Mouse (Mus musculus) forebrain, embryonic 14.5 days (tissue): ENCODE measurements around the gene C9orf72. TPM values are rescaled to one million over a fixed set of nuclear protein-coding genes. Genes with fewer than 3 reads are reported as not detected.

Source experiments
- ATAC-seq: fragments of 200-750 bp; cut with Nextera tagmentation; 2 replicates; pipeline ENCODE4 v1.8.0; 2017; ENCODE audit warnings: mild to moderate bottlenecking, moderate library complexity
- DNase-seq: peaks from one replicate; pipeline ENCODE4 v3.0.0-alpha.2; 2015; ENCODE audit warnings: low spot score
- H3K27ac ChIP-seq: fragments of 300-500 bp; sonication (generic); 2 replicates; pipeline ENCODE4 v1.5.1; 2014; ENCODE audit warnings: low read depth, mild to moderate bottlenecking, control low read depth, low read length, moderate library complexity
- H3K27me3 ChIP-seq: fragments of 300-500 bp; sonication (generic); replicated peaks from 2 replicates; pipeline ENCODE4 v1.6.1; 2014; ENCODE audit warnings: low read length, control low read depth, mixed read lengths; ENCODE audit not compliant: control insufficient read depth, insufficient read depth
- H3K36me3 ChIP-seq: fragments of 300-500 bp; sonication (generic); 2 replicates; pipeline ENCODE4 v1.6.1; 2014; ENCODE audit warnings: low read length, control low read depth; ENCODE audit not compliant: control insufficient read depth, insufficient read depth
- H3K4me1 ChIP-seq: fragments of 300-500 bp; sonication (generic); 2 replicates; pipeline ENCODE4 v1.6.1; 2014; ENCODE audit warnings: antibody characterized with exemption, low read length, control low read depth; ENCODE audit not compliant: control insufficient read depth, insufficient read depth
- H3K4me2 ChIP-seq: fragments of 300-500 bp; sonication (generic); 2 replicates; pipeline ENCODE4 v1.6.1; 2014; ENCODE audit warnings: mild to moderate bottlenecking, control low read depth, low read length
- H3K4me3 ChIP-seq: fragments of 300-500 bp; sonication (generic); 2 replicates; pipeline ENCODE4 v1.5.1; 2014; ENCODE audit warnings: low read depth, low read length, control low read depth
- H3K9ac ChIP-seq: fragments of 300-500 bp; sonication (generic); 2 replicates; pipeline ENCODE4 v1.6.1; 2014; ENCODE audit warnings: mild to moderate bottlenecking, low read length, control low read depth, moderate library complexity
- H3K9me3 ChIP-seq: fragments of 300-500 bp; sonication (generic); replicated peaks from 2 replicates; pipeline ENCODE4 v1.6.1; 2016; ENCODE audit warnings: low read length, control low read depth, mixed read lengths; ENCODE audit not compliant: control insufficient read depth
- WGBS: fragments of 180-500 bp; shearing (Covaris S2); extraction: QIAGEN DNeasy Blood & Tissue Kit; methylation state at CpG from one replicate; pipeline ENCODE4 v1.1.7; 2014; 5-methylcytosine and 5-hydroxymethylcytosine counted together
- polyA plus RNA-seq: library from polyadenylated mRNA; unstranded; fragments of >200 nt; fragmentation: Nextera tagmentation; extraction: Ambion mirVana; gene quantifications from 2 replicates; pipeline ENCODE4 v1.2.1, GENCODE M21; 2014

Gene C9orf72
- polyA plus RNA-seq, 1 experiment from 2014 or later, result 51.4 TPM

DNA sequence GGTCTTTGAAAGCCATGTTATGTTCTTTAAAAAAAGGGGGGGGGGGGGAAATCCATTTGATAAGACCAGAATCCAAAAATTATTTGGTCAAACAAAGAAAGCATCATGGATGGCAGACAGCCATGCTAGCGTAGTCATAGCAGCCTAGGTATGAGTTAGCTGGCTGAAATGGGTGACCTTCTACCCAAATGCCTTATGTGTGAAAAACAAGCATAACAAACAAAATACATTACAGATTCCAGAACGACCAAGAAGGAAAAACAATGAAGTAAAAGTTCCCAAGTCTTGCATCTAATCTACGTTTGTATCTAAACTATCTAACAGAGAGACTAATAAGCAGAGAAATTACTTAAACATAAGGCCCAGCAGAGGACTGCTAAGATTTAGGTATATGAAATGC, 75.3 kb downstream of the C9orf72 start:
- Histone ChIP-seq H3K4me1 (no peaks in the 10 kb centered on the region), H3K4me3 (no peak overlapping the region), H3K4me2 (no peak overlapping the region), H3K27me3 (no peaks in the 10 kb centered on the region), H3K9ac (no peak overlapping the region), H3K9me3 (no peaks in the 10 kb centered on the region), H3K27ac (no peak overlapping the region), H3K36me3 (no peaks in the 10 kb centered on the region)
- WGBS, result 89% methylated on average over 3 of the region's 3 CpGs
- no peak for ATAC-seq
- no peak for DNase-seq

DNA sequence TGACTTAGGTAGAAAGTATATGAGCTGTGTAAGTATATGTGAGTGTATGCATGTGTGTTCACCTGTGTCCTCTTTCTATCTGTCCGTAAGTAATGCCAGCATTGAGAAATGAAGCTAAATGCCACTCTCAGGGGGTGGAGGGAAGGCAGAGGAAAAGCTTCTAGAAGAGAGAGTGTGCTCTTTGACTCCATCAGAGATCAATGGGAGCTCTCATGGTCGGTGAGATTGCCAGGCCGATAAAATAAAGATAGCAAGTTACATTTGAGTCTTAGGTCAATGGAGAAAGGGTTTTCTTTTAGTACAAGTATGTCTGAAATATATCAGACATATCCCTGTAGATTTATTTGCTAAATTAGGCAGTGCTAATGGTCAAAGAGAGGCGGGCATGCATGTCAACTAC, 77.6 kb downstream of the C9orf72 start:
- no peaks in the 10 kb centered on the region for H3K4me1 ChIP-seq
- H3K27me3 ChIP-seq, result no peaks in the 10 kb centered on the region
- 85% methylated on average over 4 of the region's 4 CpGs for WGBS
- no peak overlapping the region for H3K4me2 ChIP-seq
- H3K9ac ChIP-seq, result no peak overlapping the region
- no peaks in the 10 kb centered on the region for H3K9me3 ChIP-seq
- no peak overlapping the region for H3K27ac ChIP-seq
- DNase-seq (no peak), ATAC-seq (no peak)
- H3K36me3 ChIP-seq, result no peaks in the 10 kb centered on the region
- H3K4me3 ChIP-seq, result no peak overlapping the region

DNA sequence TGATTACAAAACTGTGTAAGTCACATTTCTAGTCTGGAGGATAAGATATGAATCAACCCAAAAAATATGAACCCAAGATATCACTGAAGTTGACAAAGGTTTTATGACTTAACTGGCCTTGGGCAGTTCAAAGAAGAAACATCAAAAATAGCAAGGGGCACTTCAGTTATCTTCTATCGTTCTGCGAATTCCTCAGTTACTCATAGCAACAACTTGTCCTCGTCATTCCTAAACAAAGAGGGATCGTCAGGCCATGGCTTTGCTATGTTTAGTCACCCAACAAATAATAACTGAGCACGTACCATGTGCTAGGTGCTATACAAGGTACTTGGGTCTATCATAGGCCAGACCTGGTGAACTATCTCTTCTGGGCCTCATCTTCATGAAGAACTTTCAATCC, 79.4 kb downstream of the C9orf72 start:
- Histone ChIP-seq H3K9ac (no peak overlapping the region), H3K4me3 (no peak overlapping the region), H3K4me2 (no peak overlapping the region), H3K27ac (no peak overlapping the region), H3K36me3 (no peaks in the 10 kb centered on the region), H3K27me3 (no peaks in the 10 kb centered on the region), H3K4me1 (no peaks in the 10 kb centered on the region), H3K9me3 (no peaks in the 10 kb centered on the region)
- WGBS, result 93% methylated on average over 5 of the region's 5 CpGs
- DNase-seq, result no peak
- no peak for ATAC-seq

DNA sequence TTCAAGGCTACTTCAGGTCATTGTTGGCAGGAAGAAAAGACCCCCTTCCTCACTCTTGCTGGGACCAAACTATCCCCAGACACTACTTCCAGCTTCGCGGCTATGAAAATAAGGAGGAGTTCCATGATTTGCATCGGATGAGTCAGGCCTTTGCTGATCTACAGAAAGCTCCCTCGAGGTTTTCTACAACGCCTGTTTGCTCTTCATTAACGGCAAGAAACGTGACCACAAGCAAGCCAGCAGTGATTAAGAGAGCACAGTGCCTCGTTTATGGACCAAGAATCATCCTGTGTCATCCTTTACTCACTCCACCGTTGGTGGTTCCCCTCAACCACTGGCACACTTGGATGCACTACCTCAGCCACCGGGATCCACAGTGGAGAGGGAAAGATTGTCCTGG, 80.2 kb downstream of the C9orf72 start:
- Histone ChIP-seq H3K4me3 (no peak overlapping the region), H3K4me1 (no peaks in the 10 kb centered on the region), H3K27ac (no peak overlapping the region), H3K4me2 (no peak overlapping the region), H3K27me3 (no peaks in the 10 kb centered on the region), H3K36me3 (no peaks in the 10 kb centered on the region), H3K9me3 (no peaks in the 10 kb centered on the region), H3K9ac (no peak overlapping the region)
- ATAC-seq (no peak), DNase-seq (no peak)
- 90% methylated on average over 10 of the region's 10 CpGs for WGBS

DNA sequence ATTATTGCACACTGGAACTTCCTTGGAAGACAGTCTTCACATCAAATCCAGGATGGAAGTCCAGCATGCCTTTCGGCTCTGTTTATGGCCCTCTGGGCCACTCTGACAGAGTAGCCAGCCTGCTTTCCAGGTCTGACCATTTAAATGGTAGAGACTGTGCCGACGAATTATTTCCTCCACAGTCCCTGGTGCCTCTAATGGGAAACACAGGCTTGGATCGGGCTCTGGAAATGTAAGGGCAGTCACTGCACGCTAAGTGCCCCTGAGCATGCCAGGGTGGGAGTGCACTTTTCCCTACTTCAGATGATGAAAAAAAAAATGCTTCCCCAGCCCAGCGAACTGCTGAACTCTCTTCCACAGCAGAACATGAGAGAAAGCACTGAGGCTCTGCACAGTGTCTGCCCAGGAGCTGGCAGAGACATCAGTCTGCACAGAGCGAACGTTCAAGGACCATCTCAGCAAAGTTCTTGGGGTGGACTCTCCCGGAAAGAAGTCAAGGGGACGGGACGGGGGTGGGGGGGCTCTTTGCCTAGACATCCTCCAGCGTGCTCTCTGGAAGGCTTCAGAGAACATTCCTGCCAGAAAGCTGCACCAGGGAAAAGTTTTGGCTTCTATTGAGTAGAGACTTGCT, 82.4 kb downstream of the C9orf72 start:
- no peak for DNase-seq

More for the DNA sequence above, 82.4 kb downstream of the C9orf72 start:
- H3K9ac ChIP-seq, result no peak overlapping the region
- no peaks in the 10 kb centered on the region for H3K4me1 ChIP-seq
- no peak overlapping the region for H3K4me3 ChIP-seq
- ATAC-seq, result no peak
- H3K27me3 ChIP-seq, result no peaks in the 10 kb centered on the region
- WGBS, result 84% methylated on average over 12 of the region's 12 CpGs
- H3K4me2 ChIP-seq, result no peak overlapping the region
- H3K36me3 ChIP-seq, result no peaks in the 10 kb centered on the region
- no peaks in the 10 kb centered on the region for H3K9me3 ChIP-seq
- H3K27ac ChIP-seq, result no peak overlapping the region

Other genes starting within 250 kb of the C9orf72 start
- 0.38 TPM in 1 of 2 replicates, not detected in the other for gene Ifnk, start 74.1 kb downstream of the C9orf72 start, polyA plus RNA-seq
- gene Mob3b, start 68.7 kb downstream of the C9orf72 start, polyA plus RNA-seq, result 4.6 and 6.3 TPM in 2 replicates